Mouse (Mus musculus): ENCODE measurements around the gene Hjurp. TPM values are rescaled to one million over a fixed set of nuclear protein-coding genes. Genes with fewer than 3 reads are reported as not detected.

Hjurp gene
- polyA plus RNA-seq, 1 experiment from 2014 or later: 63.6 TPM

GRCm38 (mm10) chr1:88296171-88296920 is 18.9 kb upstream of the Hjurp start:
- Histone ChIP-seq H3K4me3 (replicated peaks) (no peak overlapping the region), H3K4me2 (no peak overlapping the region), H3K9ac (replicated peaks) (no peak overlapping the region), H3K9me3 (replicated peaks) (peaks cover 49% of the 10 kb centered on the region), H3K4me1 (no peaks in the 10 kb centered on the region), H3K27me3 (replicated peaks) (no peaks in the 10 kb centered on the region), H3K36me3 (no peaks in the 10 kb centered on the region), H3K27ac (replicated peaks) (no peak overlapping the region)
- ATAC-seq (ENCODE audit: low FRiP score): no peak
- WGBS: 78% methylated on average over 4 of the region's 4 CpGs

GRCm38 (mm10) chr1:88294650-88295049 is 17.2 kb upstream of the Hjurp start:
- Histone ChIP-seq H3K4me1 (no peaks in the 10 kb centered on the region), H3K27ac (replicated peaks) (no peak overlapping the region), H3K9ac (replicated peaks) (no peak overlapping the region), H3K4me2 (no peak overlapping the region), H3K36me3 (no peaks in the 10 kb centered on the region), H3K4me3 (replicated peaks) (no peak overlapping the region), H3K9me3 (replicated peaks) (peaks cover 43% of the 10 kb centered on the region), H3K27me3 (replicated peaks) (no peaks in the 10 kb centered on the region)
- no peak for ATAC-seq (ENCODE audit: low FRiP score)
- 16% methylated on average over 1 of the region's 1 CpGs for WGBS

- ATAC-seq (ENCODE audit: low FRiP score): no peak
- peaks cover 48% of the 10 kb centered on the region for H3K9me3 ChIP-seq (replicated peaks)
Measured at GRCm38 (mm10) chr1:88292057-88292456, 14.6 kb upstream of the Hjurp start.

GRCm38 (mm10) chr1:88291409-88292005 is 14.1 kb upstream of the Hjurp start:
- H3K27me3 ChIP-seq (replicated peaks): no peaks in the 10 kb centered on the region
- 60% methylated on average over 3 of the region's 3 CpGs for WGBS

More at GRCm38 (mm10) chr1:88292057-88292456, 14.6 kb upstream of the Hjurp start:
- H3K27me3 ChIP-seq (replicated peaks): no peaks in the 10 kb centered on the region
- H3K27ac ChIP-seq (replicated peaks): no peak overlapping the region
- no peak overlapping the region for H3K4me3 ChIP-seq (replicated peaks)
- H3K4me1 ChIP-seq: no peaks in the 10 kb centered on the region
- H3K36me3 ChIP-seq: no peaks in the 10 kb centered on the region
- H3K4me2 ChIP-seq: no peak overlapping the region
- no peak overlapping the region for H3K9ac ChIP-seq (replicated peaks)
- WGBS: 54% methylated on average over 2 of the region's 2 CpGs

GRCm38 (mm10) chr1:88290511-88290910 is 13.1 kb upstream of the Hjurp start:
- Histone ChIP-seq H3K27ac (replicated peaks) (no peak overlapping the region), H3K4me2 (no peak overlapping the region), H3K36me3 (no peaks in the 10 kb centered on the region), H3K4me1 (no peaks in the 10 kb centered on the region), H3K27me3 (replicated peaks) (no peaks in the 10 kb centered on the region), H3K9ac (replicated peaks) (no peak overlapping the region), H3K9me3 (replicated peaks) (peaks cover 51% of the 10 kb centered on the region), H3K4me3 (replicated peaks) (no peak overlapping the region)
- WGBS: 76% methylated on average over 1 of the region's 1 CpGs
- ATAC-seq (ENCODE audit: low FRiP score): no peak

More at GRCm38 (mm10) chr1:88291409-88292005, 14.1 kb upstream of the Hjurp start:
- no peak for ATAC-seq (ENCODE audit: low FRiP score)
- Histone ChIP-seq H3K4me1 (no peaks in the 10 kb centered on the region), H3K9me3 (replicated peaks) (peaks cover 50% of the 10 kb centered on the region), H3K36me3 (no peaks in the 10 kb centered on the region), H3K9ac (replicated peaks) (no peak overlapping the region), H3K27ac (replicated peaks) (no peak overlapping the region), H3K4me3 (replicated peaks) (no peak overlapping the region), H3K4me2 (no peak overlapping the region)

GRCm38 (mm10) chr1:88289917-88290316 is 12.5 kb upstream of the Hjurp start:
- H3K4me1 ChIP-seq: no peaks in the 10 kb centered on the region
- WGBS: 40% methylated on average over 4 of the region's 4 CpGs
- no peak overlapping the region for H3K4me3 ChIP-seq (replicated peaks)
- no peak overlapping the region for H3K27ac ChIP-seq (replicated peaks)
- no peak overlapping the region for H3K4me2 ChIP-seq
- no peaks in the 10 kb centered on the region for H3K27me3 ChIP-seq (replicated peaks)
- ATAC-seq (ENCODE audit: low FRiP score): no peak
- H3K9ac ChIP-seq (replicated peaks): no peak overlapping the region
- no peaks in the 10 kb centered on the region for H3K36me3 ChIP-seq
- H3K9me3 ChIP-seq (replicated peaks): peaks cover 51% of the 10 kb centered on the region

- Histone ChIP-seq H3K4me3 (replicated peaks) (no peak overlapping the region), H3K36me3 (no peaks in the 10 kb centered on the region), H3K4me2 (no peak overlapping the region), H3K4me1 (no peaks in the 10 kb centered on the region), H3K27me3 (replicated peaks) (no peaks in the 10 kb centered on the region), H3K9ac (replicated peaks) (no peak overlapping the region), H3K9me3 (replicated peaks) (peaks cover 53% of the 10 kb centered on the region), H3K27ac (replicated peaks) (no peak overlapping the region)
- ATAC-seq (ENCODE audit: low FRiP score): no peak
- 46% methylated on average over 2 of the region's 2 CpGs for WGBS
Measured at GRCm38 (mm10) chr1:88289152-88289551, 11.7 kb upstream of the Hjurp start.

- no peak overlapping the region for H3K4me3 ChIP-seq (replicated peaks)
- H3K4me1 ChIP-seq: no peaks in the 10 kb centered on the region
- no peak for ATAC-seq (ENCODE audit: low FRiP score)
- no peak overlapping the region for H3K9ac ChIP-seq (replicated peaks)
- peaks cover 57% of the 10 kb centered on the region for H3K9me3 ChIP-seq (replicated peaks)
- H3K4me2 ChIP-seq: no peak overlapping the region
- WGBS: 76% methylated on average over 3 of the region's 3 CpGs
- H3K36me3 ChIP-seq: no peaks in the 10 kb centered on the region
- no peak overlapping the region for H3K27ac ChIP-seq (replicated peaks)
- H3K27me3 ChIP-seq (replicated peaks): no peaks in the 10 kb centered on the region
Measured at GRCm38 (mm10) chr1:88288789-88289127, 11.3 kb upstream of the Hjurp start.

- 44% methylated on average over 3 of the region's 3 CpGs for WGBS
- Histone ChIP-seq H3K4me1 (no peaks in the 10 kb centered on the region), H3K27ac (replicated peaks) (no peak overlapping the region), H3K9me3 (replicated peaks) (peaks cover 62% of the 10 kb centered on the region), H3K36me3 (no peaks in the 10 kb centered on the region), H3K4me3 (replicated peaks) (no peak overlapping the region), H3K4me2 (no peak overlapping the region), H3K27me3 (replicated peaks) (no peaks in the 10 kb centered on the region), H3K9ac (replicated peaks) (no peak overlapping the region)
- ATAC-seq (ENCODE audit: low FRiP score): no peak
Measured at GRCm38 (mm10) chr1:88288056-88288788, 10.8 kb upstream of the Hjurp start.

GRCm38 (mm10) chr1:88287697-88287980 is 10.2 kb upstream of the Hjurp start:
- H3K27ac ChIP-seq (replicated peaks): no peak overlapping the region
- H3K9ac ChIP-seq (replicated peaks): no peak overlapping the region
- no peaks in the 10 kb centered on the region for H3K27me3 ChIP-seq (replicated peaks)
- H3K36me3 ChIP-seq: no peaks in the 10 kb centered on the region
- no peak overlapping the region for H3K4me2 ChIP-seq
- 43% methylated on average over 5 of the region's 5 CpGs for WGBS
- no peak for ATAC-seq (ENCODE audit: low FRiP score)
- peaks cover 68% of the 10 kb centered on the region for H3K9me3 ChIP-seq (replicated peaks)
- H3K4me1 ChIP-seq: no peaks in the 10 kb centered on the region
- H3K4me3 ChIP-seq (replicated peaks): no peak overlapping the region

GRCm38 (mm10) chr1:88286887-88287696 is 9.7 kb upstream of the Hjurp start:
- no peak for ATAC-seq (ENCODE audit: low FRiP score)
- H3K27me3 ChIP-seq (replicated peaks): no peaks in the 10 kb centered on the region
- H3K4me1 ChIP-seq: no peaks in the 10 kb centered on the region
- no peak overlapping the region for H3K27ac ChIP-seq (replicated peaks)
- no peaks in the 10 kb centered on the region for H3K36me3 ChIP-seq
- H3K4me2 ChIP-seq: no peak overlapping the region
- H3K9me3 ChIP-seq (replicated peaks): peaks cover 66% of the 10 kb centered on the region
- no peak overlapping the region for H3K4me3 ChIP-seq (replicated peaks)
- 74% methylated on average over 13 of the region's 13 CpGs for WGBS
- H3K9ac ChIP-seq (replicated peaks): no peak overlapping the region

Measured in neural tube, embryonic 15.5 days (tissue).